Mouse (Mus musculus): Measurements from ENCODE around the gene Pbp2.
A peak's percentile ranks its signal among the peaks of the same experiment; 100 is the strongest.

The Pbp2 gene

GRCm38 (mm10) chr6:135310305-135310704 is at the start of gene Pbp2:
Gene Pbp2 (minus strand): TSS chr6:135310405.
- no peak for DNase-seq (ENCODE audit: low spot score in 2 of 2)

- no peak for DNase-seq (ENCODE audit: low spot score in 2 of 2)
These were observed 44.7 kb upstream of the Pbp2 start for GRCm38 (mm10) chr6:135354953-135355352.

DNA sequence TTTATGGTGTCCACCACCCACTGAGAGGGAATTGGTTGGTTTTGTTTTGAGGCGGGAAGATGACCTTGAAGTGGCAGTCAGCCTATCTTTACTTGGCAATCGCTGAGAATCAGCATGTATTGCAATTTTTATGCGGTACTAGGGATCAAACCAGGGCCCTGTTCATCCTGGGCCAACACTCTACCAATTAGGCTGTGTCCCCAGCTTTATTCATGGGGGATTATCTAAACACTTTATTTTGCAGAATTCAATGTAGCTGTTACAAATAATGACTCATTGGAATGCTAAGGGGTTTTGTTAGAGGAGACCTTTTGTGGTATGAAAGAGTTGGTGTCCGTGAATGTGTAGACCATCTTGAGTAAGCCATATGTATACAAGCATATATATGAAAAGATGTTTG is 42.3 kb upstream of the Pbp2 start:
- no peak for DNase-seq (ENCODE audit: low spot score in 2 of 2)

GRCm38 (mm10) chr6:135351638-135352302 is 41.6 kb upstream of the Pbp2 start:
- peak in 1 of 2 experiments; percentile 37 for DNase-seq (ENCODE audit: low spot score in 2 of 2)

DNA sequence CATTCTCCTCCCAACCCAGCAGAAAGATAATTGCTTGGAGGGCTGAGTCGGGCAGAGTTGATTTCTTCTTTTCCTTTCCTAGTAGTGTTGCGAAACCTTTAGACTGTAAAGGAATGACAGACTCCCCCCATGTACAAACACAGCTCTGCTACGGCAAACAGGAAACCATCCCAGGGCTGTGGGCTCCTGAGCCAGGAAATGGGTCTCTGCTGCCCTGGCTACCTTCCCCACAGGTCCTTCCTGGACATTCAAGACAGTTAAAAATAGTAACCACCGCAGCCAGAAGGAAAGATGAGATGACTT is 30.8 kb upstream of the Pbp2 start:
- no peak for DNase-seq (ENCODE audit: low spot score in 2 of 2)

GRCm38 (mm10) chr6:135340355-135341075 is 30.3 kb upstream of the Pbp2 start:
- DNase-seq (ENCODE audit: low spot score in 2 of 2): no peak

DNA sequence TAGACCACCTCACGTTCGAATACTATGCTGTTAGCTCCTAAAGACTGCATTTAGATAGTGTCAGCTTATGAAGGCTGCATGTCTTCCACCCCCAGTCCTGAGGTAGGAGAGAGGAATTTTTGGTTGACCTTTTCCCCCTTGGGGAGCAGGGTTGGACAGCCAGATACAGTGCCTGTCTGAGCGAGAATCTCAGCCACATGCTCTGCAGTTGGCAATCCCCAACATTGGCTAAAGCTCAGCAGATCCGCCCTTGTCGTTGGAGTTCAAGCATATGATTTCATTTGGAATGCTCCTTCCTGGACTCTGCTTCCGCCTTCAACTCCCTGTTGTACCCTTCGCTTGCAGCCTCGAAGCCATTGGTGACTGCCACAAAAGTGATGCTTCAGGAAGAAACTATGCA is 26.2 kb upstream of the Pbp2 start:
- no peak for DNase-seq (ENCODE audit: low spot score in 2 of 2)

DNA sequence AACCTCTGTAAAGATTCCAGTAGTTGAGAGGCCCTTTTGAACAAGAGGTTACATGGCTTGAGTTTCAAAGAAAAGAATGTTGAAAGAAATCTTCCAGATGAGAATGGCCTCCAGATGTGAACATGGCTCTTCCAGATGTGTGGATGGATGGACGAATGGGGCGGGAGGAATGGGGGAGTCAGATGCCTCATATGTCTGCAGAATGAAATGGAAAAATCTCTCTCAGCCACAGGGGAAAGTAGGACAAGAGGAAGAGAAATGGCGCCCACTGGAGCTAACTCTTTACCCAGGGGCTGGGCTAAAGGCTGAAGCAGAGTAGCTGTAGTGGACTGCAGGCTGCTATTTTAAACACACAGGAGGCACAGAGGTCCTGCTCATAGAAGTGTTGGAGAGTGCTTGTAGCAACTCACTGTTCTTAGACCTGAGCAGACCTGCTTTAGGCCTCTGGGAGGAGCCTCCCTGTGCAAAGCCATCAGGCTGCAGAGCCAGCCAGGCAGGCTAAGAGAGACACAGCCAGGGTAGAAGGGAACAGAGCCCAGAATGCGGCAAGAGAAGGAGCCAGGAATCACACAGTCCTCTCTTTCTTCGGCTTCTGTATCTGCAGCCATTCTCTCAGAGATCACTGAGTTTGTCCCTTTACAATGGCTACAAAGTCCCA is 23.9 kb upstream of the Pbp2 start:
- DNase-seq (ENCODE audit: low spot score in 2 of 2): no peak

- DNase-seq (ENCODE audit: low spot score in 2 of 2): peak in 1 of 2 experiments; percentile 19
These were observed 22.6 kb upstream of the Pbp2 start for GRCm38 (mm10) chr6:135332737-135333281.

GRCm38 (mm10) chr6:135331916-135332315 is 21.7 kb upstream of the Pbp2 start:
- no peak for DNase-seq (ENCODE audit: low spot score in 2 of 2)

DNA sequence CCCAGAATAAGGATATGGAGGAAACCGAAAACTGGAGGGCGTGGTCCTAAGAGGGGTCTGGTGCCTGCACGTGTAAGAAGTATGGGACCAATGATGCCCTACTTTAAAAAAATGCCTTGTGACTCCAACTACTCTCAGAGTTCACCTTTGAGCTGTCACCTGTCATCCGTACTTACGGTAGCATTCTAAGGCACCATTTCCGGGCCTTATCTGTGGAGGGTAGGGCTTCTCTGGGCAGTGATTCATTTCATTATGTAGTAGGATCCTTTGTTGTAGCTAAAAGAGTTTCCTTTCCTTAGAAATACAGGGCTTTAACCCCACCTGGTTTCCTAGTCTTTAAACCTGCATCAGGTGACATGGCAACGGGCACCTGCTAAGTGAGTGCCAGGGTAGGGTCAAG is 16.6 kb upstream of the Pbp2 start:
- no peak for DNase-seq (ENCODE audit: low spot score in 2 of 2)

DNA sequence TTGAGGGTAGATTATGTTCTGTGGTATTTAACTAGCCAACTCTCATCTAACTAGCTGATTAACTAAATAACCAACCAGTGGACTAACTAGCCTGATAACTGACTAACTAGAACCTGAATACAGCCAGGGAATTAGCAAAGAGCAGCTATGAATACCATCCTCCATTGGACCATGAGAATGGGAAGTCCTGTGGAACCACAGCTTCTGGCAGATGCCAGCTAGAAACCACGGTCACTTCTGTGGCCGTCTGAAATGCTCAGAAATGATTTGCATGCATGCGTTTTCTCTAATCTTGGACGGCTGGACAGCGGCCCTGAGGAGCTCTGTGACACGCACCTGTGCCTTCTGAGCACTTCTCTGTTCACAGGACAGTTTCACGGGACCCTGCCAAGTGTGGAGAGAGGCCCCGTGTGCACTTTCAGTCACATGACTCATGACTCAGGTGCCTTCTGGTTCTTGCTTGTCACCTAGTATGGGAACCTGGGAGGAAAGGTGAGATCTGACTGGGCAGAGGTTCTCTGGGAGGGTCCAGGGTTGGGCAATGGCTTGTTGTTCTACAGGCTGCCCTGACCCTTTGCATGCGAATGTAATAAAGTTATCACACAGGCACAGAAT is 14.6 kb upstream of the Pbp2 start:
- no peak for DNase-seq (ENCODE audit: low spot score in 2 of 2)

- DNase-seq (ENCODE audit: low spot score in 2 of 2): no peak
These were observed 13.9 kb upstream of the Pbp2 start for GRCm38 (mm10) chr6:135324111-135324510.

DNA sequence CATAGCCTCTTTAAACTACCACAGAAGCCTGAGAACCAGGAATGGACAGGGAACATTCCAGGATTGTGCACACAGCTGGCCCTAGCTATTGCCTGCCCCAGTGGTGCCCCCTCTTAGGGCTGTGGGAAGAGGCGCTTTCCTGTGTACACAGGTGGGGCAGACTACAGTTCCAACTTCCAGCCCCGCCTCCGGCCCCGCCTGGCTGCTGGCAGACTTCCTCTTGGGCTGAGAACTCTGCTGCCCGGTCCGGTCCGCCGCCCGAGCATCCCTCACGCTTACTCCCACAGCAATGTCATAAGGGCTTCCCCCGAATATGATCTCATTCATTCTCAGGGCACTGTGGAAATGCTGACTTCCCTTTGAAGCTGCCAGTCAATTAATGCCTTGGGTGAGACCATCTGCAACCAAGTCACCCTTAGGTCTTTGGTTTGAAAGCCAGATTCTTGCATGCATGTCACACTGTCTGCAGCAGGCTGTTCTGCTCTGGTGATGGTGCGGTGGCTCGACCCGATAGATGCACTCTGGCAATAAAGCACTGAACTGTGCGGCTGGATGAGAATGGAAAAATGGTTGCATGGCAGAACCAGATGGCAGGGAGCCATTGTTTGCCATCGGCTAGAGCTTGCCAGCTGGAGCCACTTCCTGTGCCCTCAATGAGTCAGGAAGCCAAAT is 13.2 kb upstream of the Pbp2 start:
- peak in 1 of 2 experiments; percentile 32 for DNase-seq (ENCODE audit: low spot score in 2 of 2)

DNA sequence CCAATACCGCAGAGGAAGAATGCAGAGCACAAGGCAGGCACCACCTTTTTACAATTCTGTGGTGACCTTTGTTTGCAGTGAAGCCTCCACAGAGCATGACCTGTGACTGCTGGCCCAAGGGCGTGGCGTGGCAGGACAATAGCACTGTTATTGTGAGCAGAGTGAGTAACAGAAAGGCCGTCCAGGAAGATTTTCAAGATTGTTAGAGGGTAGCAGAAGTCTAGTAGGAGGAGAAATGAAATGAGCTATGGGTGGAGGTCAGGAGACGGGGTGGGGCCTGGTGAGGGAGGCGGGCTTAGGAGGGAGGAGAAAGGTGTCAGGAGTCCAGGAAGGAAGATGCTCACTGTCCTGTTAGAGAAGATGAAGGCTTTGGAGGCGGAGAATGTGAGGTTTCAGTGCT is 12.5 kb upstream of the Pbp2 start:
- DNase-seq (ENCODE audit: low spot score in 2 of 2): no peak

DNA sequence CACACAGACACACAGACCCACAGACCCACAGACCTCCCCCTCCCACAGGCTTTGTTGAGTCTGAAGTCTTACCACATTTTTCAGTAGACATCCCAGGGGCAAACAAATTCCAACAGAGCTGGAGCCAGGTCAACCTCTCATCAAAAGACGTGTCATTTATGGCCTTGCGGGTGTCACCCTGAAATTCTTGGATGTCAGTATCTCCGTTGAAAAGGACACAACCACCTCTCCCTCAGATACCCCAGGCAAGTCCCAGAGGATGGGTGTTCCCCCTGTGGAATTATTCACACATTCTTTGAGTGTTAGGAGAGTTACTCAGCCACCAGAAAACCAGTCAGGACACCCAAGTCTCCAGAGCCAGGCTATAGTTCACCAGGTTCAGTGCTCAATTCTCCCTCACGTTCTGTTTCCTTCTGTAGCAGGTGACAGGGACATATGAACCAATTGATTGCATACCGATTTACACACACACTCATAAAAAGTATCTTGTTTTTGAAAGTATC is 9.3 kb upstream of the Pbp2 start:
- no peak for DNase-seq (ENCODE audit: low spot score in 2 of 2)

DNA sequence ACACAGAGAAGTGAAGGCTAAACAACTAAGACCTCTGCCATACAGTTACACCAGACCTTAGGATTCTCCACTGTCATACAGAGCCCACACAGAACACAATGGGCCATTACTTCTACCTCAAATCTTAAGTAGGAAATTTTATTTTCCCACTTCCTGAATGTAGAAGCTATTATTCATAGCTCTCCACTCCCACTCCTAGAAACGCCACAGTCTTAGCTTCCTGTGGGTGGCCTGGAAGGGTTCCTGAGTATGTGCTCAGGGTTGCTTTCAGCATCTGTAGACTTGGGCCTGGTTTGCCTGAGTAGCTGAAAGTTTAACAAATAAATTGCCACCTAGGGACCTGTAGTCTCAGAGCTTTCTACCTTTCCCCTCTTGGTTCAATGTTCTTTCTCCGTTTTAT is 5.9 kb upstream of the Pbp2 start:
- DNase-seq (ENCODE audit: low spot score in 2 of 2): no peak

GRCm38 (mm10) chr6:135313981-135314380 is 3.8 kb upstream of the Pbp2 start:
- no peak for DNase-seq (ENCODE audit: low spot score in 2 of 2)

DNA sequence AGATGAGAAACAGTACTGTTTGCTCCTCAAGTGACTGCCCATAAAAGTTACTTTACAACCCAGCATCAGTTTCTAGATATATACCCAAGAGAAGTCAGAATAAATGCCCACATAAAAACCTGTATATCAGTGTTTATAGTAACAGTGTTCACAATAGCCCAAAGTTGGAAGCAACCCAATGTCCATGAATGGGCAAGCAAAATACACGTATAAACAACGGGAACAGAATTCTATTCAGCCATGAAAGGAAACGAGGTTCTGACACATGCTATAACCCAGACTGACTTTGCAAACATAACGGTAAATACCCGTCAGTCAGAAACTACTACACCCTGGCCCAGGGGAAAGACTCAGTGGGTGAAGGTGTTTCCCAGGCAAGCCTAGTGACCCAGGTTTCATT is 1.8 kb upstream of the Pbp2 start:
- no peak for DNase-seq (ENCODE audit: low spot score in 2 of 2)

DNA sequence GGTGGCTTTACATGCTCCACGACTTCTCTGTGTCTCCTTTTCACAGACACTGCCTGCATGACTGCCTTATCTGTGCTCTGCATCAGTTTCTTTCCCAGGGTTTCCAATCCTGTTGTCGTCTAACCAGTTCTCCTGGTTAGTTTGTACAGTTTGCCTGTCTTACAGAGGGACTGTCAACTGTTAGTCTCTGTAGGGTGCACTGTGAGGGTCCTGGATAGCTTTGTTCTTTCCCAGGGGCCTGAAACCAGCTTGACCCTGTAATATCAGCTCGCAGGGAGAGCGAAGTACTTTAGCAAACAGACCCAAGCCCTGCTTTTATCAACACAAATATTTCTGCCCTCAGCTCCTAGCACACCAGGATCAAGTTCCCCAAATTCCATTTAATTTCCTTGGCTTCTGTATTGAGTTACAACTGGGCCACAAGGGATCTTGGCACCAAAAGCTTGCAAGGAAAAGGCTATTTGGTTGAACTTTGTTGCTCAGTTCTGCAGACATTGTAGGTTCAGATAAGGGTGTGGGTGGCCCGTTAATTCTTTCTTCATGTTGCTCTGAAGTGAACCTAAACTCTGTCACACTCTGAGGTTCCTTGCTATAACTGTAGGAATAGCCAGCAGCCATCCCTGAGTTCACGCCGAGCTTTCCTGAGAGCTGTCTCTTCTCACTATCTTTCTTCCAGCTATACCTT is 5.5 kb downstream of the Pbp2 start:
- no peak for DNase-seq (ENCODE audit: low spot score in 2 of 2)

Measured in cerebellum, postnatal 4 days (tissue).